In genomic region chr2:3335611-3336301, GRCm38 (mm10) we compare ENCODE assay signal across 8 mouse cellular contexts. TPM values are rescaled to one million over a fixed set of nuclear protein-coding genes. Genes with fewer than 3 reads are reported as not detected.
DNase-seq lines count a peak whose midpoint lies in the region; ATAC-seq and TF ChIP-seq lines count a peak whose summit lies in the region.

TSS of gene Acbd7 (plus strand) at chr2:3336168.

- 0 out of 2 replicates have a peak, but pooled peaks cover 2% of the 10 kb centered on the region for H3K36me3 ChIP-seq in ES-E14 (ENCODE audit: control insufficient read depth, insufficient read depth, low read length, poor library complexity, severe bottlenecking)
- no peaks in the 10 kb centered on the region for H3K36me3 ChIP-seq in forebrain, embryonic 11.5 days (ENCODE audit: control insufficient read depth, insufficient read depth, low read length)
- no peaks in the 10 kb centered on the region for H3K36me3 ChIP-seq in lung, embryonic 16.5 days (ENCODE audit: control insufficient read depth, insufficient read depth, low read length)

- no peaks in the 10 kb centered on the region for H3K9me3 ChIP-seq in ES-E14 (ENCODE audit: control insufficient read depth, insufficient read depth, low read depth, low read length)
- H3K9me3 ChIP-seq in forebrain, embryonic 11.5 days (ENCODE audit: control insufficient read depth, low read length) = no peaks in the 10 kb centered on the region
- H3K9me3 ChIP-seq in lung, embryonic 16.5 days (ENCODE audit: control insufficient read depth, low read length) = no peaks in the 10 kb centered on the region

- intact Hi-C loops in heart, postnatal 36 days (cut with DNase I) = no loop called here

- H3K27me3 ChIP-seq in forebrain, embryonic 11.5 days (ENCODE audit: control insufficient read depth, insufficient read depth, low read length) = no peaks in the 10 kb centered on the region; the same call in 1 of the 2 replicates
- H3K27me3 ChIP-seq in lung, embryonic 16.5 days (ENCODE audit: control insufficient read depth, insufficient read depth, low read depth, low read length) = peaks cover 4% of the 10 kb centered on the region; the same call in 1 of the 2 replicates

- in situ Hi-C loops in ES-E14 (cut with MboI; ENCODE audit: low sequenced_read_pairs in 2 of 2, unreplicated experiment in 2 of 2) = no loop called here

- ATAC-seq in forebrain, embryonic 11.5 days (replicated peaks; ENCODE audit: low FRiP score) = no peak
- ATAC-seq in lung, embryonic 16.5 days (ENCODE audit: low read depth) = peak; percentile 32; the same call in 1 of the 2 replicates

- H3K27ac ChIP-seq in ES-E14 (ENCODE audit: insufficient read depth, low read depth, low read length, poor library complexity, severe bottlenecking) = no peak within 1 kb of the TSS
- no peak within 1 kb of the TSS for H3K27ac ChIP-seq in forebrain, embryonic 11.5 days (ENCODE audit: low read depth, low read length)
- H3K27ac ChIP-seq in layer of hippocampus, adult 2 months = no peak within 1 kb of the TSS
- H3K27ac ChIP-seq in lung, embryonic 16.5 days (ENCODE audit: low read length) = no peak within 1 kb of the TSS

- H3K4me3 ChIP-seq in ES-E14 (ENCODE audit: insufficient read depth in 1 of 2, low read depth in 1 of 2, low read length in 2 of 2, poor library complexity in 1 of 2, severe bottlenecking in 1 of 2) = peak within 1 kb of the TSS; percentile 54 to 70
- peak within 1 kb of the TSS; percentile 23 for H3K4me3 ChIP-seq in forebrain, embryonic 11.5 days (ENCODE audit: low read depth, low read length)
- H3K4me3 ChIP-seq in layer of hippocampus, adult 2 months = peak within 1 kb of the TSS; percentile 44
- H3K4me3 ChIP-seq in lung, embryonic 16.5 days (ENCODE audit: low read length) = peak within 1 kb of the TSS; percentile 38

- peak within 1 kb of the TSS; percentile 76 for H3K9ac ChIP-seq in ES-E14 (ENCODE audit: insufficient read depth, low read depth, low read length, poor library complexity, severe bottlenecking)
- peak within 1 kb of the TSS; percentile 23 for H3K9ac ChIP-seq in forebrain, embryonic 11.5 days (ENCODE audit: low read length)
- H3K9ac ChIP-seq in lung, embryonic 16.5 days (ENCODE audit: low read length) = peak within 1 kb of the TSS; percentile 29; the same call in 1 of the 2 replicates

- peak; percentile 74 for DNase-seq in ES-E14 (ENCODE audit: low read depth, low spot score)
- DNase-seq in c-Kit-positive CD71-positive TER-119-negative erythroid progenitor cells, embryonic 14.5 days (ENCODE audit: low read depth) = peak; percentile 82
- DNase-seq in forebrain, embryonic 11.5 days (ENCODE audit: low spot score) = peak; percentile 73
- DNase-seq in heart, postnatal 36 days = peak; percentile 22 to 24
- DNase-seq in layer of hippocampus, adult 2 months (ENCODE audit: low spot score in 2 of 2) = peak; percentile 64 to 74
- peak; percentile 18 for DNase-seq in ovary, postnatal 14 days (ENCODE audit: low spot score)
- DNase-seq in thymus, postnatal 0 days (ENCODE audit: low spot score) = peak; percentile 75

- peak within 1 kb of the TSS; percentile 52 for H3K4me2 ChIP-seq in forebrain, embryonic 11.5 days (ENCODE audit: low read depth, low read length, severe bottlenecking)
- peak within 1 kb of the TSS; percentile 58 for H3K4me2 ChIP-seq in lung, embryonic 16.5 days (ENCODE audit: low read depth, low read length)

- 6% methylated on average over 20 of the region's 20 CpGs for WGBS in forebrain, embryonic 11.5 days
- 3% methylated on average over 20 of the region's 20 CpGs for WGBS in lung, embryonic 16.5 days

- TF ChIP-seq CTCF in layer of hippocampus, adult 2 months (conservative IDR thresholded peaks at IDR 0.05) = no peak

- peaks cover 0 to 6% of the 10 kb centered on the region in 2 experiments; a peak in 2 of 4 replicates for H3K4me1 ChIP-seq in ES-E14 (ENCODE audit: control insufficient read depth in 2 of 2, insufficient read depth in 2 of 2, low read length in 2 of 2, poor library complexity in 1 of 2)
- peaks cover 2% of the 10 kb centered on the region; the same call in 1 of the 2 replicates for H3K4me1 ChIP-seq in forebrain, embryonic 11.5 days (replicated peaks; ENCODE audit: control insufficient read depth, insufficient read depth, low read length)
- H3K4me1 ChIP-seq in lung, embryonic 16.5 days (replicated peaks; ENCODE audit: control insufficient read depth, insufficient read depth, low read length) = peaks cover 11% of the 10 kb centered on the region

TF ChIP-seq in ES-E14, 5 proteins besides CTCF, POLR2A, EP300 and RAD21:
- TF ChIP-seq ZNF384 (IDR thresholded peaks at IDR 0.05; ENCODE audit: low read depth, low read length) (no peak), CHD2 (IDR thresholded peaks at IDR 0.05; ENCODE audit: low read depth, low read length) (no peak)
TF ChIP-seq in ES-E14: peak in this region for 0.

RNA-seq across cellular contexts. Expression of gene Acbd7, which starts in this region (rescaled TPM):
- 2.5 and 3.7 TPM in 2 replicates for total RNA-seq in ES-E14 (2012; rRNA removed)
- polyA plus RNA-seq in forebrain, embryonic 11.5 days (2014; fragmentation: Nextera tagmentation; extraction: Ambion mirVana) = 0.40 TPM in 1 of 2 replicates, not detected in the other
- 1 to 10 TPM in 1 of 2 experiments, not detected in 1; 1.2 TPM for total RNA-seq in heart, postnatal 36 days (2021)
- 1 to 10 TPM; 1.0 to 2.1 TPM for total RNA-seq in layer of hippocampus, adult 2 months (2021)
- polyA plus RNA-seq in lung, embryonic 16.5 days (2015; fragmentation: Nextera tagmentation; extraction: Ambion mirVana) = 1.3 and 2.3 TPM in 2 replicates
- polyA plus RNA-seq in thymus, postnatal 0 days (2015; fragmentation: Nextera tagmentation; extraction: Ambion mirVana) = 1.5 and 2.6 TPM in 2 replicates

Comparison
In these comparisons a context has a peak if more than half of its experiments do, and no peak if none do; other contexts are left out.
1. Peak in DNase-seq, H3K4me3 ChIP-seq, H3K9ac ChIP-seq and H3K4me2 ChIP-seq in forebrain, embryonic 11.5 days; RNA of the gene not detected or under 1 TPM.
2. DNase-seq: peak in every context shown above with its lines; median percentile 82 in c-Kit-positive CD71-positive TER-119-negative erythroid progenitor cells, embryonic 14.5 days; 75 in thymus, postnatal 0 days; 74 in ES-E14; 73 in forebrain, embryonic 11.5 days; 69 in layer of hippocampus, adult 2 months; 23 in heart, postnatal 36 days; 18 in ovary, postnatal 14 days.
3. H3K9ac ChIP-seq: peak in every context shown above with its lines; median percentile 76 in ES-E14; 29 in lung, embryonic 16.5 days; 23 in forebrain, embryonic 11.5 days.